Mouse (Mus musculus) gonadal fat pad, adult 2 months (tissue): ENCODE results near the gene Disc1. TPM values are rescaled to one million over a fixed set of nuclear protein-coding genes. Genes with fewer than 3 reads are reported as not detected.

Experiments
- DNase-seq: peaks from one replicate; pipeline ENCODE4 v3.0.0-alpha.2; 2012; ENCODE audit warnings: low read depth
- polyA plus RNA-seq: library from polyadenylated mRNA; depleted of rRNA; stranded (reverse); fragments of >200 nt; gene quantifications from 2 replicates; pipeline ENCODE4 v1.2.3, GENCODE M21; 2012; rRNA removed

Gene Disc1
- polyA plus RNA-seq: 0.99 and 1.1 TPM in 2 replicates

DNA sequence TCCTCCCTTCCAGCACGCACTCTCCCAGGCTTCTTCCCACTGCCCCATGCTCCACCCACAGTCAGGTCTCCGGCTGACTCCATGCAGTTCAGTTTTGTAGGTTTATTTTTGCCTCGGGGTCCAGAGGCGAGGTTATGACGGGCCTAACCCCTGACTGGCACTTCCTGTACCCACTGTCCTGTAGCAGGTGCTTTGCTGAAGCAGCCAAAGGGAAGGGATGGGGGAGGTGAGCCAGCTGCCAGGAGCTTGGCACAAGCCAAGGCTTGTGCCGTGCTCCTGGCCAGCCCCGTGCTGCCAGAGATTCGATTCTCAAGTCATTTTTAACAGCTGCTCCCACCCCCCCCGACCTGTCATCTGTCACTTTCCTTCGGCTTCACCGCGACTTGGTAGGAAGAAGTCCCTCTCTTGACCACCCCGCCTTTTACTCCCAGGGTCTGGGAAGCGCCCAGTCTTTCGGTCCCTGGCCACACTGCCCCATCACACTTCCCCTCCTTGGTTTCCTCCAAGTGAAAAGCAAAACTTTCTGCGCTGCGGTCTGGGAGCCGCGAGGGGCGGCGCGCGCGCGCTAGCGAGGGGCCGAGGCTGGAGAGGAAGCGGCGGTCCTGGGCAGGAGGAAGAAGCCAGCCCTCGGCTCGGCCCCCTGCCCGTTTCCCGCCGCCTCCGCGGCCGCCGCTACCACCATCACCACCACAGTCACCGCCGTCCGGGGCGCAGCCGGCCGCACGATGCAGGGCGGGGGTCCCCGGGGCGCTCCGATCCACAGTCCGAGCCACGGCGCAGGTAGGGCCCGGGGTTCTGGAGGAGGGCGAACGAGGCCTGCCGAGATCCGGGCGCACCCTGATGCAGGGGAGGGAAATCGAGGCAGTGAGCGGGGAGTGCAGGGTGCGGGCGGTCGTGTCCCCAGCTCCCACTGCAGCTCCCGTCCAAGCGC is at the start of gene Disc1:
Gene Disc1, plus strand, starts transcription at position 691 of the 931 bp plus-strand sequence.
- DNase-seq: no peak

DNA sequence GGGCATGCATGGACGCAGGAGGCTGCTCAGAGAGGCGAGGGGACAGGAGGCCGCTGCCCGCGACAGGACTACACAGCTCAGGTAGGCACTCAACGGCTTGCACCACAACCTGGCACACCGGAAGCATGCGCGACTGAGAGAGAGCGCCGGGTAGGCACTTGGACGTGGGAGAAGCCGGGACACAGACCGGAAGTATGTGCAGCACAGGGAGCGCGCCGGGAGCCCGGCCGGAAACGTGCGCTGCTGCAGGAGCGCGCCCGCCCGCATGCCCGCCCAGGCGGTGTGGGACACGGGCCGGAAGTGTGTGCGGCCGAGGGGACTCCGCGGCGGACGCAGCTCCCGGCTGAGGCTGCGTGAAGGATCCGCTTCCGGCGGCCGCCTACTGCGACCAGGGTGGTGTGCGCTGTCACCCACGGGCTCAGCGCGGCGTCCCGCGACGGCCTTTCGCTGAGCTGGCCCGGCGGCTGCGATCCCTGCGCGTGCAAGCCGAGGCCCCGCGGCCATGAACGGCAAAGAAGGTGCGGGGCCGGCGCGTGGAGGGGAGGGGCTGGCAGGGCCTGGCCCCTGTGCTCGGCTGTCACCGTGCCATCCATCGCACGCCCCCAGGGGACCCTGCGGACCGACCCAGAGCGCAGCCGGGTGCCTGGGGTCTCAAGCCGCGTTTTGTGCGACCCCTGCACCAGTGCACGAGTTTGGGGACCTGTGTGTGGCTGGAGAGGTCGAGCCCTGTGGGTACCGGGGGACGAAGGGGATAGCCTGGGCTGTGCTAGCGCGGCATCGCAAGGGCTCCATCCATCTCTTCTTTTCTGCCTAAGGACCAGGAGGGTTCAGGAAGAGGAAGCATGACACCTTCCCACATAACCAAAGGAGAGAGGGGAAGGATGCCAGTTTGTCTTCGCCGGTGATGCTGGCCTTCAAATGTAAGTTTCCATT is 41.0 kb upstream of the Disc1 start, which contains the start of gene Tsnax:
Gene Tsnax, plus strand, starts transcription at position 303 of the 933 bp plus-strand sequence.
- DNase-seq: peak; percentile 37

- DNase-seq: no peak
Observed at GRCm38 (mm10) chr8:125024085-125024484, 29.9 kb upstream of the Disc1 start.

DNA sequence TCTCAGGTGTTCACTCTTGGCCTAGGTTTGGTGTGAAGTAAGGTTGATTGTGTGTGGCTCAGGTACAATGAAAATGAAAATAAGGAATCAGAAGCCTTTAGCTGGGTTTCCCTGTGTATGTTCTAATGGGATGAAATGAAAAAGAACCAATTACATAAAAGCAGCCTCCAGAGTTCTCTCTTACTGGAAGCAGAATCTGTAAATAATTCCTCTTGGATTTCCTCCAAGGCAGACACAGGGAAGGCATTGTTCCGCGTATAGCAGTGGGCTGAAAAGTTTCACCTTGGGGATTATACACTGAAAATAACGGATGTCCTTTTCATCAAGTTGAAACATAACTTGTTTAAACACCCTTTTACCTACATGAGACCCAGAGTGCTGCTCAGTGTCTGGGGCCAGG is 26.8 kb upstream of the Disc1 start:
- DNase-seq: peak; percentile 51

DNA sequence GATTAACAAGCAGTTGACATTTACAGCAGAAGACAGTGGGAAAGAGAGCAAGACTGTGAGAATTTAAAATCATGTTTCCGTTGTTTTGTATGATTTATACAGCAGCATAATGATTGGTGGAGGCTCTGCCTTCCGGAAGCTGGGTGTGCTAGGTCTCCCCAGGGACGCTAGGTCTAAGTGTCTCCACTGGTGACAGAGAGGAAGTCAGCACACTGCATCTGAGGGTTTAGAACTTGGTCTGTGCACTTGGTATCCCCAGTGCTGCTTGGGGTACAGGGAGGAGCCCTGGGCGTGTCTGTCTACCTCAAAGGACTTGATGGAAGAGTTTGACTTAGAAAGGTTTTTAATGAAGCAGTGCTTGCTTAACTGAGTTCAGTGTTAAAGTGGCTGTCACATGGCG is 25.2 kb upstream of the Disc1 start:
- DNase-seq: no peak

DNA sequence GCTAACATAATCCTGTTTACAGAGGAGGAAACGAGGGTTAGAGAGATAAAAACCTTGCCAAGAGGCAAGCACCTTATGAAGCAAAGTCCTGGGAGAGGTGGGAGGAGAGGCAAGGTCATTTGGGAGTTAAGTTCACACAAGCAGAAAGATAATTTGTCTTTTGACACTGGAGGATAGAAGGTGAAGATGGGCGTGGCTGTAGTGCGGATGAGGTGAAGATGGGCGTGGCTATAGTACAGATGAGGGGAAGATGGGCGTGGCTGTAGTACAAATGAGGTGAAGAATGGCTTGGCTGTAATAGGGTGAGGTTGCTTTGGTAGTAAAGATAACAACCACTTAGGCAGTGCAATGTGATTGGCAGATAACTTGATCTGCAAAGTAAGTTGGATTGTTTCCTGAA is 22.7 kb upstream of the Disc1 start:
- DNase-seq: no peak

DNA sequence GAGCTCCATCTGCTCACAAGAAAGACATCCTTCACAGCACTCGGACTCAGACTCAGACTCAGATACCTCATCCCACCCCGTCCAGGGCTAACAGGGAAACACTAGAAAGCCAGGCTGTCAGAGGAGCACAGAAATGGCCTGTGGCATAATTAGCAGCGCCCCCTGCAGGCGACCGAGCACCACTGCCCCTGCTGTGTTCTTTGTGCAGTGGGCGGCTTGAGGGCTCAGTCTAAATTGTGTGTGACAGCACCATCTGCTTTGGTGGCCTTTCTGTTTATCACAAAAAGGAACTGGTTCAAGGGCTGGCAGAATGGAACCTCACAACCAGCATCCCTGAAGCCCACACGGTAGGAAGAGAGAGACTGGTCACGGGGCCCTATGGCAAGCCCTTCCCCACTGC is 19.3 kb upstream of the Disc1 start:
- DNase-seq: no peak

DNA sequence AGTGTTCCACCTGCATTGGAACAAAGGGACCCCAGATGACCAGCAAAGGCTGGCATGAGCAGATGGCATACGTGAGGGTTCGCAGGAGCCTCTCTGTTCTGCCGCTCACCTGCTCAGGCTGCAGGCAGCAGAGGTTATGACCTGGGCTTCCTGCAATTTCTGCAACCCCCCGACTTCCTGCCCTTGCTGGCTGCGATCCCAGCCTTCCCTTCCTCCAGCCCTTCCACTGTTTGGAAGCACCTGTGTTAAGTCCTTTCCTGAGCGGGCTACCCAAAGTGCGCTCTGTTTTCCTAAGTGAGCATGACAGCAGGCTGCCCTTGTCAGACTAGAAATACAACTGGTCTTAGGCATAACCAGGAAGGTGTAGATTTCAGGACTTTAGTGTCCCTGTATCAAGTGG is 16.9 kb upstream of the Disc1 start:
- no peak for DNase-seq

DNA sequence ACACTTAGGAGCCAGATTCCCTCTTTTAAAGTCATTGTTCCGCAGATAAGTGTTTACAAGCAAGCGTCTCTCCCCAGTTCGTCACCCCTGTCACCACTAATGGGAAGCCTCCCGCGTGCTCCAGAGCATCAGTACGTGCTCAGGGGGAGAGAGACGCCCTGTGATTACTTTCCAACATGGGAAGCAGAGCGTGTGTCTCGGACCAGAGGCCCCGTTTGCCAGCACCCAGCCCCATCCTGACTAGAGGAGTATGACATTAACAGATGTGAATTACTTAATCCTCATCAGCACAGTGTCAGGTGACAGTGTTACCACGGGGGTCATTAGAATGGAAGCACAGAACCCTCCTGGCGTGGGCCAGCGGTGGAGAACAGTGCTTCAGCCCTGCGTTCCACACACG is 15.3 kb upstream of the Disc1 start:
- no peak for DNase-seq

DNA sequence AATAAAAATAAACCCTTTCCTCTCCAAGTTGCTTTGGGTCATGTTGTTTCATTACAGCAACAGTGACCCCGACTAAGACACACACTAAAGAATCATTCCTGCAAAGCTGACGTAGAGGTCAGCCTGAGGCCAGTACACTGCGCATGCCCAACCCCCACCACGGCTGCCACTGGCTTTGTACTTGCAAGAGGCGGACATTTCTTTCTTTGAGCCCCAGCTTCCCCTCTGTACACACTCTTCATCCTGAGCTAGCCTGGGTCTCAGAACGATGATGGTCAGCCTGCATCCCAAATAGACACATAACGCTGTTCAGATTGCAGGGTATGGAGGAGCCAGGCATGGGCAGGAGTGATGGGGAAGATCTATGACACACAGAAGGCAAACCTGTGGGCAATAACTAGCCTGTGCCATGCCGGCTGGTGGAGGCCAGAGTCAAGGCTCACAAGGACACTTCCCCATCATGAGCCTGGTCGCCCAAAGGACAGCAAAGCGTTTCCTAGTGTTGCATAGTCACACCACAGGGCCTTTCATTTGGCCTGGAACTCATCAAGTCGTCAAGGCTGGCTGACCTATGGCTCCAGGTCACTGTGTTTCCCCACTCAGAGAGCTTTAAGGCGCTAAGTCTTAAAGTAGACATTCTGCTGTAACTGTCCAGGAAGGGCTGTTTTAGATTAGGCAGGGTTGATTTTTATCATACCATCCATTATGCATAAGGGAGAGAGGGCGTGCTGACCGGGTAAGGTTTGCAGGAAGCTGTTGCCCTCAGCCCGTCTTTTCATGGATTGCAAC is 13.2 kb upstream of the Disc1 start:
- DNase-seq: no peak

- DNase-seq: no peak
Observed at GRCm38 (mm10) chr8:125041496-125041895, 12.5 kb upstream of the Disc1 start.

DNA sequence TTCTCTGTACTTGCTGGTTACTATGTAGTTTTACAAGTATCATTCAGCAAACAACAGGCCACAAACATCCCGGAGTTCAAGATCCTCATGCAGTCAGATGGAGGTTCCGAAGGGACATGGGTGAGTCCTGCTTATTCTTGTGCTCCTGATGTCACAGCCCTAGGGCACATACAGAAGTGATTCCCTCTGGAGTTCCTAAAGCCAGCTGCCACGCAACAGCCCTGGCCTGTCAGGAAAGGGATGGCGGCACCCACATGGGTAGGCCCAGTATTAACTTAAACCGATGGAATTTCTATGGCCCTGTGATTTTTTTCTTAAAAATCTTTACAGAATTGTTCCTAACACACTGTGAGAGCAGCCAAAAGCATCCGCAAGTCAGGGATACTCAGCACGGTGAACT is 10.6 kb upstream of the Disc1 start:
- no peak for DNase-seq

DNA sequence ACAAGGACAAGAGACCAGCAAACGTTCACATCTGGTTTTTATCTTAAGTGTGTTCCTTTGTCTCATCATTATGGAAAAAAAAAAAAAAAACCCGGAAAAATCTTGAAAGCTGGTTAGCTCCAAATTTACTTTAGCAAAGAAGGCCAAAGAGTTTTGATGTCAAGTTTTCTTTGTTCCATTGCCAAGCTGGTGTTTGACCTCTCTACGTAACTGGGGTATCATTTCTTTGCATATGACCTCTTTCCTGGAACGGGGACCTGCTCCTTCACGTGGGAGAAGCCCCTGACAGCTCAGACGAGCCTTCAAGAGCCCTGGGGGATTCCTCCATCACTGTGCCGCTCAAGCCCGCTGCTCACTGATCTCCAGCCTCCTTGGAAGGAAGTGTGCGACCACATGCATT is 10.1 kb upstream of the Disc1 start:
- DNase-seq: no peak

GRCm38 (mm10) chr8:125045760-125046159 is 8.2 kb upstream of the Disc1 start:
- DNase-seq: no peak

- DNase-seq: no peak
Observed at GRCm38 (mm10) chr8:125049051-125049750, 4.8 kb upstream of the Disc1 start.

GRCm38 (mm10) chr8:125049826-125050225 is 4.2 kb upstream of the Disc1 start:
- DNase-seq: no peak

DNA sequence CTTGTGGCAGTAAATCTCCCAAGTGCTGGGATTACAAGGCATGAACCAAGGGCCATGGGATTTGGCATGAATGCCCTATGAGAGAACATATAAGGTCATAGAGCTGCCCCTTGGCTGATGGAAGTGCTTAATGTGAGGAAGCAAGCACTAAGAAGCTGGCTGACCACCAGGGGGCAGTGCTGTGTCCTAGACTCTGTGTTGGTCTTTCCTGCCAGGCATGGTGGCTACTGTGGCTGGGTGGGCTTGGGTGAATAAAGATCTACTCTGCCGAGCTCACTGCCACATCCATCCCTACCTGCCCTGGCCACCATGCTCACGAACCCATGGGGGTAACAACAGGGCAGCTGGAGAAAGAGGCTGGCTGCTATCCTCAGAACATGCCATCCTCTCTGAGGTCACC is 2.0 kb upstream of the Disc1 start:
- DNase-seq: no peak

DNA sequence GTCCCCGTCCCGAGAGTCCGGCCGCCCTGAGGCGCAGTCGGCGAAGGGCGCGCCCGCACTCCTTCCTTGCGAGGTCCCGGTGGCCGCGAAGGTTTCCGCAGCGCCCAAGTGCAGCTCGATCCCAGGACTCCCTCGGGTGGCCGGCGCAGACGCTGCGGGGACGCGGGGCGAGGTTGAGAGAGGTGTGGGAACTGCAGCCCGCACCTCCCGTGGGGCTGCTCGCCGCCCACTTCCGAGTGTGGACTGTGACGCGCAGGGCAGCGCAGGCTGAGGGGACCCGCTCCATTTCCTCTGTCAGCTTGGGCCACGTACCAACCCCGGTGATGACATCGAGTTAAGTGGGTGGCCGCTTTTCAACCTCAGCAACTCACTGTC is 428 bp downstream of the Disc1 start:
- no peak for DNase-seq

GRCm38 (mm10) chr8:125060904-125061303 is 6.9 kb downstream of the Disc1 start:
- DNase-seq: no peak

- DNase-seq: no peak
Observed at GRCm38 (mm10) chr8:125065596-125065995, 11.6 kb downstream of the Disc1 start.
